In the genomic region with DNA sequence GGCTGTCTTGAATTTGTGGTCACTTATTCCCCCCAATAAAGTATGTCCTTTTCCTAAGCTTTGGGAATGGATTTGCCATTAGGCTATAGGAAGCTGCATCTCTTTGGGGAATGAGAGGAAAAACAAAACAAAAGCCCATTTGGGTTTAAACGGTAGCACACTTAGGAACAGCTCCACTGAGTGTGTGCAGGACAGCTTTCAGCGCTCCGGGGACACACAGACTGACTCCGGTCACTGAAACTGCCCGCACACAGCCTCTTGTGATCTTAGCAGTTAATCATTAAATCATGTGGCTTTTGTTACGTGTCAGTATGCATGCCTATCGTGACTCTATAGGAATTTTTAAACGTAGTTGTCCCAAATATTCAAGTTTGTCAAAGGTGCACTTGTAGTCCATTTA, we compare ENCODE assay signal across 12 mouse cellular contexts. TPM values are rescaled to one million over a fixed set of nuclear protein-coding genes. Genes with fewer than 3 reads are reported as not detected.
DNase-seq lines count a peak whose midpoint lies in the region; ATAC-seq and TF ChIP-seq lines count a peak whose summit lies in the region.
"Had no signal": no experiment of that assay in that cellular context is flagged by ENCODE, and none has a peak within 500 bp of the region (broad histone marks: within the 10 kb centered on the region; RNA-seq: fewer than 3 reads in every experiment).

No protein-coding gene starts in this region.

- no peak overlapping the region; the same call in 1 of the 2 replicates for H3K27ac ChIP-seq in hindbrain, postnatal 0 days
- H3K27ac ChIP-seq in hindbrain, embryonic 10.5 days: no peak overlapping the region
- H3K27ac ChIP-seq in midbrain, embryonic 14.5 days (replicated peaks; ENCODE audit: low read depth, low read length): no peak overlapping the region
- H3K27ac ChIP-seq: heart, embryonic 10.5 days; hindbrain, embryonic 14.5 days; macrophage had no signal

- no peaks in the 10 kb centered on the region for H3K36me3 ChIP-seq in hindbrain, postnatal 0 days (ENCODE audit: insufficient read depth, low read length)
- peaks cover 10% of the 10 kb centered on the region for H3K36me3 ChIP-seq in hindbrain, embryonic 10.5 days
- H3K36me3 ChIP-seq in midbrain, embryonic 14.5 days (ENCODE audit: control insufficient read depth, insufficient read depth, low read length): peaks cover 4% of the 10 kb centered on the region; the same call in 1 of the 2 replicates

- H3K27me3 ChIP-seq in hindbrain, postnatal 0 days (ENCODE audit: insufficient read depth, low read length): no peaks in the 10 kb centered on the region
- H3K27me3 ChIP-seq in hindbrain, embryonic 10.5 days (ENCODE audit: insufficient read depth, poor library complexity, severe bottlenecking): no peaks in the 10 kb centered on the region
- no peaks in the 10 kb centered on the region for H3K27me3 ChIP-seq in midbrain, embryonic 14.5 days (ENCODE audit: control insufficient read depth, insufficient read depth, low read length)

- H3K9ac ChIP-seq in hindbrain, postnatal 0 days (replicated peaks; ENCODE audit: low read length): no peak overlapping the region
- H3K9ac ChIP-seq in midbrain, embryonic 14.5 days (replicated peaks; ENCODE audit: low read length): no peak overlapping the region
- H3K9ac ChIP-seq: hindbrain, embryonic 14.5 days had no signal

- no peak for TF ChIP-seq CTCF in hindbrain, postnatal 0 days (IDR thresholded peaks at IDR 0.05; ENCODE audit: low read depth)

- no peak for ATAC-seq in hindbrain, postnatal 0 days
- ATAC-seq in midbrain, embryonic 14.5 days (ENCODE audit: low FRiP score, low TSS enrichment): no peak

- WGBS in hindbrain, postnatal 0 days: 43% methylated on average over 8 of the region's 8 CpGs
- WGBS in hindbrain, embryonic 10.5 days: 42% methylated on average over 8 of the region's 8 CpGs
- 38% methylated on average over 8 of the region's 8 CpGs for WGBS in midbrain, embryonic 14.5 days

- no peak for DNase-seq in hindbrain, postnatal 0 days (ENCODE audit: low spot score)
- no peak for DNase-seq in hindbrain, embryonic 10.5 days (ENCODE audit: low spot score)
- DNase-seq in brain, adult 2 months (ENCODE audit: low read depth, low spot score): peak; percentile 59
- DNase-seq in embryo, embryonic 11 days: peak; percentile 51
- peak; percentile 31 to 56 for DNase-seq in kidney, postnatal 25 days
- DNase-seq in midbrain, embryonic 14.5 days: no peak
- DNase-seq in frontal cortex, adult 2 months (ENCODE audit: extremely low spot score in 1 of 2, low spot score in 1 of 2): no peak
- DNase-seq: adrenal gland, postnatal 36 days had no signal

- H3K4me3 ChIP-seq in hindbrain, postnatal 0 days (ENCODE audit: low read length): no peak overlapping the region
- H3K4me3 ChIP-seq in hindbrain, embryonic 10.5 days: no peak overlapping the region
- no peak overlapping the region for H3K4me3 ChIP-seq in midbrain, embryonic 14.5 days (replicated peaks; ENCODE audit: low read depth, low read length)
- H3K4me3 ChIP-seq: heart, embryonic 10.5 days; myocyte had no signal

- peaks cover 3% of the 10 kb centered on the region; the same call in 1 of the 2 replicates for H3K4me1 ChIP-seq in hindbrain, postnatal 0 days (ENCODE audit: insufficient read depth, low read length)
- H3K4me1 ChIP-seq in hindbrain, embryonic 10.5 days (replicated peaks): peaks cover 64% of the 10 kb centered on the region
- 0 out of 2 replicates have a peak, but pooled peaks cover under 1% of the 10 kb centered on the region for H3K4me1 ChIP-seq in midbrain, embryonic 14.5 days (ENCODE audit: control insufficient read depth, insufficient read depth, low read length)

- peak overlapping the region; percentile 30; the same call in 1 of the 2 replicates for H3K4me2 ChIP-seq in hindbrain, postnatal 0 days (ENCODE audit: low read depth, low read length)
- H3K4me2 ChIP-seq in midbrain, embryonic 14.5 days (ENCODE audit: low read length): no peak overlapping the region
- H3K4me2 ChIP-seq: hindbrain, embryonic 14.5 days had no signal

- H3K9me3 ChIP-seq in hindbrain, postnatal 0 days (ENCODE audit: low read length): no peaks in the 10 kb centered on the region
- H3K9me3 ChIP-seq in hindbrain, embryonic 10.5 days: no peaks in the 10 kb centered on the region
- H3K9me3 ChIP-seq in midbrain, embryonic 14.5 days (ENCODE audit: control insufficient read depth, low read length): no peaks in the 10 kb centered on the region
- H3K9me3 ChIP-seq: heart, embryonic 10.5 days had no signal

RNA-seq across cellular contexts. Expression of a gene that starts 11.7 kb away (rescaled TPM):
- total RNA-seq in hindbrain, postnatal 0 days (2014; rRNA removed): 112 and 114 TPM in 2 replicates
- 45.6 and 47.3 TPM in 2 replicates for polyA plus RNA-seq in hindbrain, postnatal 0 days (2015; fragmentation: Nextera tagmentation; extraction: Ambion mirVana)
- polyA plus RNA-seq in hindbrain, embryonic 10.5 days (2016; fragmentation: Nextera tagmentation; extraction: Ambion mirVana): 7.8 and 8.4 TPM in 2 replicates
- polyA plus RNA-seq in midbrain, embryonic 14.5 days (2014; fragmentation: Nextera tagmentation; extraction: Ambion mirVana): 11.9 and 13.4 TPM in 2 replicates
- polyA plus RNA-seq in frontal cortex, adult 2 months (2012; rRNA removed): 77.6 and 96.1 TPM in 2 replicates

Comparison
In these comparisons a context has a peak if more than half of its experiments do, and no peak if none do; other contexts are left out.
1. DNase-seq: peak in brain, adult 2 months (single experiment), embryo, embryonic 11 days (single experiment) and kidney, postnatal 25 days (2 of 2); none in hindbrain, postnatal 0 days (single experiment), hindbrain, embryonic 10.5 days (single experiment), midbrain, embryonic 14.5 days (single experiment) and frontal cortex, adult 2 months (0 of 2).